ENCODE assay signal across 23 mouse cellular contexts in the genomic region with DNA sequence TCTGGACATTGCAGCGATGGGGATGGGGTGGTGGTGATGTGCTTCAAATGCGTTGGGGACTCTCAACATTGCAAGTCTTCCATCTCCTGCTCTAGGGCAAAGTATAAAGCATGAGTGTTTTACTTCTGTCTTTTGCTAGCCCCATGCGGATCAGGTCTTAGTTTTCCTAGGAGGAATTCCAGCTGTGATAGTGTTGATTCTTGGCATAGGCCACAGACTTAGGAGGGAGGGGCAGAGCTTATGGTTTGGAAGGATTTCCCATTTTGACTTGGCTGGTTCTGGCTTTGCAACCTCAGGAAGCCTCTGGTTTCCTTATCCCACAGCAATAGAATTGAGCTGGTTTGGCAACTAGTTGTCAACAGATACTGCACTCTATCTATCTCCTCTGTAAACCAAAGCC. TPM values are rescaled to one million over a fixed set of nuclear protein-coding genes. Genes with fewer than 3 reads are reported as not detected.
A peak's percentile ranks its signal among the peaks of the same experiment; 100 is the strongest.
DNase-seq lines count a peak whose midpoint lies in the region; ATAC-seq lines count a peak whose summit lies in the region.
"Had no signal": no experiment of that assay in that cellular context is flagged by ENCODE, and none has a peak within 500 bp of the region (broad histone marks: within the 10 kb centered on the region; RNA-seq: fewer than 3 reads in every experiment).

No protein-coding gene starts in this region.

- 59% methylated on average over 3 of the region's 3 CpGs for WGBS in lung, embryonic 15.5 days
- whole genome bisulfite sequencing in heart, embryonic 13.5 days, result 66% methylated on average over 3 of the region's 3 CpGs

- peak; percentile 60 for DNase-seq in heart, adult 8-10 months (ENCODE audit: low spot score)
- DNase-seq in heart, postnatal 4 days, result no peak
- DNase-seq in lung, postnatal 14 days, result no peak
- DNase-seq in lung, postnatal 10 days, result peak; percentile 36
- DNase-seq in right cerebral cortex, adult 18-20 months, result no peak
- DNase-seq: adrenal gland, adult 8-10 months; cerebellum, adult 9-10 months; gastrocnemius, postnatal 36 days; kidney, postnatal 14 days; retina, postnatal 1 day; right cerebral cortex, postnatal 4 days had no signal

- no peak overlapping the region for H3K4me3 ChIP-seq in lung, embryonic 15.5 days
- H3K4me3 ChIP-seq in heart, embryonic 13.5 days, result no peak overlapping the region
- H3K4me3 ChIP-seq: erythroblast, embryonic 14.5 days; hindbrain, embryonic 10.5 days; limb, embryonic 10.5 days; liver, embryonic 12.5 days had no signal

- ATAC-seq in lung, embryonic 15.5 days (ENCODE audit: borderline replicate concordance, extremely low read depth, low FRiP score, low TSS enrichment), result peak; percentile 68
- no peak for ATAC-seq in heart, embryonic 13.5 days (ENCODE audit: extremely low read depth, insufficient number of reproducible peaks, low FRiP score, low TSS enrichment)
- ATAC-seq: forebrain, embryonic 14.5 days; hindbrain, postnatal 0 days; intestine, postnatal 0 days; liver, embryonic 12.5 days had no signal

- no peaks in the 10 kb centered on the region for H3K27me3 ChIP-seq in lung, embryonic 15.5 days
- H3K27me3 ChIP-seq in heart, embryonic 13.5 days (replicated peaks), result no peaks in the 10 kb centered on the region
- H3K27me3 ChIP-seq: liver, embryonic 12.5 days had no signal

- no peaks in the 10 kb centered on the region for H3K9me3 ChIP-seq in lung, embryonic 15.5 days
- H3K9me3 ChIP-seq in heart, embryonic 13.5 days, result no peaks in the 10 kb centered on the region
- H3K9me3 ChIP-seq: hindbrain, embryonic 10.5 days; limb, embryonic 10.5 days; liver, embryonic 12.5 days had no signal

- H3K4me1 ChIP-seq in lung, embryonic 15.5 days, result peaks cover 40% of the 10 kb centered on the region
- peaks cover 29% of the 10 kb centered on the region for H3K4me1 ChIP-seq in heart, embryonic 13.5 days
- H3K4me1 ChIP-seq: liver, embryonic 12.5 days had no signal

- no peaks in the 10 kb centered on the region for H3K36me3 ChIP-seq in lung, embryonic 15.5 days
- H3K36me3 ChIP-seq in heart, embryonic 13.5 days, result no peaks in the 10 kb centered on the region
- H3K36me3 ChIP-seq: hindbrain, embryonic 10.5 days; limb, embryonic 10.5 days; liver, embryonic 12.5 days had no signal

- H3K4me2 ChIP-seq in lung, embryonic 15.5 days, result no peak overlapping the region
- no peak overlapping the region for H3K4me2 ChIP-seq in heart, embryonic 13.5 days
- H3K4me2 ChIP-seq: liver, embryonic 12.5 days; midbrain, embryonic 11.5 days had no signal

- H3K9ac ChIP-seq in lung, embryonic 15.5 days, result no peak overlapping the region
- no peak overlapping the region for H3K9ac ChIP-seq in heart, embryonic 13.5 days
- H3K9ac ChIP-seq: liver, embryonic 12.5 days had no signal

- peak overlapping the region; percentile 46 for H3K27ac ChIP-seq in lung, embryonic 15.5 days
- H3K27ac ChIP-seq in heart, embryonic 13.5 days (replicated peaks), result peak overlapping the region; percentile 45
- H3K27ac ChIP-seq: hindbrain, embryonic 10.5 days; hindbrain, postnatal 0 days; limb, embryonic 10.5 days; liver, embryonic 12.5 days; macrophage; stomach, postnatal 0 days had no signal

RNA-seq across cellular contexts. Expression of a gene that starts 58.9 kb away (rescaled TPM):
- total RNA-seq in heart, adult 8-10 months (2022), result 10 to 100 TPM in 3 of 4 experiments, 1 to 10 TPM in 1; 9.1 to 11.4 (median 10.9) TPM
- 10 to 100 TPM; 21.0 to 24.0 TPM for total RNA-seq in heart, postnatal 4 days (2021)
- 23.2 and 28.0 TPM in 2 replicates for polyA plus RNA-seq in lung, embryonic 15.5 days (2015; fragmentation: Nextera tagmentation; extraction: Ambion mirVana)
- 6.2 and 6.9 TPM in 2 replicates for polyA plus RNA-seq in heart, embryonic 13.5 days (2015; fragmentation: Nextera tagmentation; extraction: Ambion mirVana)

RNA-seq across cellular contexts. Expression of a gene that starts 59.0 kb away (rescaled TPM):
- 10 to 100 TPM; 10.3 to 12.3 (median 11.0) TPM for total RNA-seq in heart, adult 8-10 months (2022)
- total RNA-seq in heart, postnatal 4 days (2021), result 10 to 100 TPM; 18.7 to 19.6 TPM
- polyA plus RNA-seq in lung, embryonic 15.5 days (2015; fragmentation: Nextera tagmentation; extraction: Ambion mirVana), result 41.5 and 43.8 TPM in 2 replicates
- polyA plus RNA-seq in heart, embryonic 13.5 days (2015; fragmentation: Nextera tagmentation; extraction: Ambion mirVana), result 27.8 and 30.4 TPM in 2 replicates

Comparison
In these comparisons a context has a peak if more than half of its experiments do, and no peak if none do; other contexts are left out.
1. DNase-seq: peak in heart, adult 8-10 months (single experiment) and lung, postnatal 10 days (single experiment); none in heart, postnatal 4 days (single experiment), lung, postnatal 14 days (single experiment) and right cerebral cortex, adult 18-20 months (single experiment).